Mouse (Mus musculus): ENCODE measurements around the gene Bhmt. TPM values are rescaled to one million over a fixed set of nuclear protein-coding genes. Genes with fewer than 3 reads are reported as not detected.
A peak's percentile ranks its signal among the peaks of the same experiment; 100 is the strongest.

Bhmt gene
- polyA plus RNA-seq (2014; fragmentation: Nextera tagmentation; extraction: Ambion mirVana) = 0.21 TPM in 1 of 2 replicates, not detected in the other

- Histone ChIP-seq H3K9ac (replicated peaks; ENCODE audit: low read depth, low read length) (no peak within 1 kb of the TSS), H3K4me3 (ENCODE audit: low read depth, low read length) (no peak within 1 kb of the TSS), H3K27ac (ENCODE audit: low read depth, low read length) (no peak within 1 kb of the TSS), H3K27me3 (ENCODE audit: control insufficient read depth, insufficient read depth, low read length) (no peaks in the 10 kb centered on the region), H3K4me1 (ENCODE audit: control insufficient read depth, insufficient read depth, low read length) (no peaks in the 10 kb centered on the region), H3K4me2 (ENCODE audit: low read depth, low read length) (no peak within 1 kb of the TSS), H3K9me3 (ENCODE audit: control insufficient read depth, low read length) (no peaks in the 10 kb centered on the region), H3K36me3 (ENCODE audit: control insufficient read depth, insufficient read depth, low read length) (no peaks in the 10 kb centered on the region)
- WGBS = 82% methylated on average over 19 of the region's 19 CpGs
- no peak for ATAC-seq (ENCODE audit: low read depth)
These were observed at the start of gene Bhmt for GRCm38 (mm10) chr13:93637282-93638245. Gene Bhmt (minus strand): TSS chr13:93637961.

GRCm38 (mm10) chr13:93687321-93687720 is 49.6 kb upstream of the Bhmt start:
- H3K9ac ChIP-seq (replicated peaks; ENCODE audit: low read depth, low read length) = no peak overlapping the region
- ATAC-seq (ENCODE audit: low read depth) = no peak
- H3K27me3 ChIP-seq (ENCODE audit: control insufficient read depth, insufficient read depth, low read length) = no peaks in the 10 kb centered on the region
- no peaks in the 10 kb centered on the region for H3K9me3 ChIP-seq (ENCODE audit: control insufficient read depth, low read length)
- H3K27ac ChIP-seq (ENCODE audit: low read depth, low read length) = no peak overlapping the region
- H3K4me1 ChIP-seq (ENCODE audit: control insufficient read depth, insufficient read depth, low read length) = no peaks in the 10 kb centered on the region
- no peaks in the 10 kb centered on the region for H3K36me3 ChIP-seq (ENCODE audit: control insufficient read depth, insufficient read depth, low read length)
- H3K4me2 ChIP-seq (ENCODE audit: low read depth, low read length) = no peak overlapping the region
- no peak overlapping the region for H3K4me3 ChIP-seq (ENCODE audit: low read depth, low read length)
- 12% methylated on average over 4 of the region's 5 CpGs for WGBS

DNA sequence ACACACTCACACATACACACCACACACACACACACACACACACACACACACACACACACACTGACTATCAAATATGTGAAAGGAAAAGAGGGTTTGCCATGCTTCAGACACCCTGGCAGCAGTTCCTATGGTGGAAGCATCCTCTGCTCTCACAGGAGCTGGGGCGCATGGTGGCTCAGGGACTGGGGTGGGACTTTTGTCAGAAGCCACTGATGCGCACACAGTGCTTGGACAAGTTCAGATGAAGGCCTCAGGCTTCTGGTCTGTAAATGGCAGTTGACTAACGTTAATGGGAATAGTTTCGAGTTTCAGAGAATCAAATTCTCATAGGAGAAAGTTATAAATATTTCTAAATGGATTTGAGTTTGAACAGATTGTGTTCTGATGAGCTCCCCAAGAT is 47.5 kb upstream of the Bhmt start:
- Histone ChIP-seq H3K9ac (replicated peaks; ENCODE audit: low read depth, low read length) (no peak overlapping the region), H3K4me1 (ENCODE audit: control insufficient read depth, insufficient read depth, low read length) (no peaks in the 10 kb centered on the region), H3K27ac (ENCODE audit: low read depth, low read length) (no peak overlapping the region), H3K27me3 (ENCODE audit: control insufficient read depth, insufficient read depth, low read length) (no peaks in the 10 kb centered on the region), H3K4me3 (ENCODE audit: low read depth, low read length) (no peak overlapping the region), H3K9me3 (ENCODE audit: control insufficient read depth, low read length) (no peaks in the 10 kb centered on the region), H3K36me3 (ENCODE audit: control insufficient read depth, insufficient read depth, low read length) (no peaks in the 10 kb centered on the region), H3K4me2 (ENCODE audit: low read depth, low read length) (no peak overlapping the region)
- WGBS = 78% methylated on average over 4 of the region's 4 CpGs
- no peak for ATAC-seq (ENCODE audit: low read depth)

- no peak overlapping the region for H3K27ac ChIP-seq (ENCODE audit: low read depth, low read length)
- no peaks in the 10 kb centered on the region for H3K36me3 ChIP-seq (ENCODE audit: control insufficient read depth, insufficient read depth, low read length)
- no peak overlapping the region for H3K4me2 ChIP-seq (ENCODE audit: low read depth, low read length)
- no peaks in the 10 kb centered on the region for H3K9me3 ChIP-seq (ENCODE audit: control insufficient read depth, low read length)
- no peaks in the 10 kb centered on the region for H3K27me3 ChIP-seq (ENCODE audit: control insufficient read depth, insufficient read depth, low read length)
- H3K9ac ChIP-seq (replicated peaks; ENCODE audit: low read depth, low read length) = no peak overlapping the region
- no peaks in the 10 kb centered on the region for H3K4me1 ChIP-seq (ENCODE audit: control insufficient read depth, insufficient read depth, low read length)
- peak; percentile 38; the same call in 1 of the 2 replicates for ATAC-seq (ENCODE audit: low read depth)
- H3K4me3 ChIP-seq (ENCODE audit: low read depth, low read length) = no peak overlapping the region
These were observed 45.6 kb upstream of the Bhmt start for GRCm38 (mm10) chr13:93683336-93683735.

GRCm38 (mm10) chr13:93676864-93677263 is 39.1 kb upstream of the Bhmt start:
- Histone ChIP-seq H3K27ac (ENCODE audit: low read depth, low read length) (no peak overlapping the region), H3K27me3 (ENCODE audit: control insufficient read depth, insufficient read depth, low read length) (no peaks in the 10 kb centered on the region), H3K9me3 (ENCODE audit: control insufficient read depth, low read length) (no peaks in the 10 kb centered on the region), H3K4me1 (ENCODE audit: control insufficient read depth, insufficient read depth, low read length) (no peaks in the 10 kb centered on the region), H3K36me3 (ENCODE audit: control insufficient read depth, insufficient read depth, low read length) (no peaks in the 10 kb centered on the region), H3K4me2 (ENCODE audit: low read depth, low read length) (no peak overlapping the region), H3K9ac (replicated peaks; ENCODE audit: low read depth, low read length) (no peak overlapping the region), H3K4me3 (ENCODE audit: low read depth, low read length) (no peak overlapping the region)
- WGBS = 79% methylated on average over 9 of the region's 9 CpGs
- ATAC-seq (ENCODE audit: low read depth) = no peak

DNA sequence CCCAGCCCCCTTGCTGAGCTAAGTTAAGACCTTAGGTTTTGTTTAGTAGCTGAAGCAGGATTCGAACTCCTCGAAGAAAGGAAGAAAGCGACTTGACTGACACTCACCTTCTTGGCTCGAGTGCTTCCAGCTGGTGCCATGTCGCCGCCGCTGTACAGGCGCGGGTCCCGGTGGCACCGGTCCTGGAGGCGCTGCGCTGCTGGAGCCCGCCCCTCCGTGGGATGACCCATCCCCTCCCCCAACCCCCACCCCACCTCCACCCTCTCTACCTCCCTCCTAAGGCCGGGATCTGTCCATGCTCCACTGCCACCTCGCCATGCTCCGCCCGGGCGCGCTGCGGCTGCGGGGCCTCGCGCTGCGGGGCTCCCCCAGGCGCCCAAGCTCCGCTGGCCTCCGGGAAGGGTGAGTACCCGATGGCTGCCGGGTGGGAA is 36.4 kb upstream of the Bhmt start, which contains the start of the genes Bhmt2 and Dmgdh:
TSS of gene Bhmt2 (minus strand) at position 172 of the 431 bp plus-strand sequence.
TSS of gene Dmgdh (plus strand) at position 303 of the 431 bp plus-strand sequence.
- H3K27ac ChIP-seq (ENCODE audit: low read depth, low read length) = no peak within 1 kb of the TSS
- 7% methylated on average over 29 of the region's 31 CpGs for WGBS

DNA sequence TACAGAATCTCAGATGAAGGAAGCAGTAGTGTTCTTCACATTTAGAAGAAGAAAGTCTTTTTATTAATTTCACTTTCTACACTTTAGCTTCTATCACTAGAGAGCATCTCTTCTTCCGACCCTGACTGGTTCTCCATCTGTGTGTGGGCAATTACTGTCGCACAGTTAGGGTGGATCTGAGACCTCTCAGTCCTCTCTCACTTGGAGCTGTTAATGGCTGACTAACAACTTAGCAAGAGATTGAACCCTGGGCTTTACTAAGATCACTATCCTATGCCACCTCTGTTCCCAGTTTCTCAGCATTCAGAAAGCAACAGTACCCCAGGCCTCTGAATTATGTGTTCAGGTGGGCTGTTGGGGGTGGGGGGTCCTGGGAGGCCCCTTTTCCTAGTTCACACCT is 35.5 kb upstream of the Bhmt start:
- Histone ChIP-seq H3K9me3 (ENCODE audit: control insufficient read depth, low read length) (no peaks in the 10 kb centered on the region), H3K9ac (replicated peaks; ENCODE audit: low read depth, low read length) (no peak overlapping the region), H3K4me1 (ENCODE audit: control insufficient read depth, insufficient read depth, low read length) (no peaks in the 10 kb centered on the region), H3K36me3 (ENCODE audit: control insufficient read depth, insufficient read depth, low read length) (no peaks in the 10 kb centered on the region), H3K27me3 (ENCODE audit: control insufficient read depth, insufficient read depth, low read length) (no peaks in the 10 kb centered on the region), H3K27ac (ENCODE audit: low read depth, low read length) (no peak overlapping the region), H3K4me2 (ENCODE audit: low read depth, low read length) (no peak overlapping the region), H3K4me3 (ENCODE audit: low read depth, low read length) (no peak overlapping the region)
- no peak for ATAC-seq (ENCODE audit: low read depth)
- 69% methylated on average over 2 of the region's 2 CpGs for WGBS

More for the DNA sequence above, 36.4 kb upstream of the Bhmt start, which contains the start of the genes Bhmt2 and Dmgdh:
- Histone ChIP-seq H3K4me3 (ENCODE audit: low read depth, low read length) (no peak within 1 kb of the TSS), H3K27me3 (ENCODE audit: control insufficient read depth, insufficient read depth, low read length) (no peaks in the 10 kb centered on the region), H3K36me3 (ENCODE audit: control insufficient read depth, insufficient read depth, low read length) (no peaks in the 10 kb centered on the region), H3K4me2 (ENCODE audit: low read depth, low read length) (no peak within 1 kb of the TSS), H3K9ac (replicated peaks; ENCODE audit: low read depth, low read length) (no peak within 1 kb of the TSS), H3K9me3 (ENCODE audit: control insufficient read depth, low read length) (no peaks in the 10 kb centered on the region), H3K4me1 (ENCODE audit: control insufficient read depth, insufficient read depth, low read length) (no peaks in the 10 kb centered on the region)
- no peak for ATAC-seq (ENCODE audit: low read depth)

DNA sequence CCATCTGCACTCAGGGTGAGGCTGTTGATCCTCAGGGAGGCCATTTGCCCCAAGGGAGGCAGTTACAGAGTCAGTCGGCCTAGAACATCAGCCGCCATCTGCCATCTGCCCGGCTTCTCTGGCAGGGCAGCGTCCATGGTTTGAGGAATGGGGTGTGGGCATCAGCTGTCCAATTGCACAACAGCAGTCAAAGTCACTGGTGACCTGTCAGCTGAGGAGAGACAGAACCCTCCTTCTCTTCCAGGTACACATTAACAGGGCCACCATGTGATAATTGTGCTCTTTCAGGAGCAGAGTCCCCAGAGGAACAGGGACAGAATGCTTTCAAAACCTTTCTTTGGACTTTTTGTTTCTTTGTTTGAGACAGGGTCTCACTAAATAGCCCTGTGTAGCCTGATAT is 34.6 kb upstream of the Bhmt start:
- Histone ChIP-seq H3K27me3 (ENCODE audit: control insufficient read depth, insufficient read depth, low read length) (no peaks in the 10 kb centered on the region), H3K27ac (ENCODE audit: low read depth, low read length) (no peak overlapping the region), H3K4me2 (ENCODE audit: low read depth, low read length) (no peak overlapping the region), H3K4me1 (ENCODE audit: control insufficient read depth, insufficient read depth, low read length) (no peaks in the 10 kb centered on the region), H3K4me3 (ENCODE audit: low read depth, low read length) (no peak overlapping the region), H3K9me3 (ENCODE audit: control insufficient read depth, low read length) (no peaks in the 10 kb centered on the region), H3K36me3 (ENCODE audit: control insufficient read depth, insufficient read depth, low read length) (no peaks in the 10 kb centered on the region), H3K9ac (replicated peaks; ENCODE audit: low read depth, low read length) (no peak overlapping the region)
- ATAC-seq (ENCODE audit: low read depth) = no peak
- 84% methylated on average over 4 of the region's 4 CpGs for WGBS

GRCm38 (mm10) chr13:93667586-93667985 is 29.8 kb upstream of the Bhmt start:
- no peak overlapping the region for H3K9ac ChIP-seq (replicated peaks; ENCODE audit: low read depth, low read length)
- no peak for ATAC-seq (ENCODE audit: low read depth)
- WGBS = 93% methylated on average over 4 of the region's 4 CpGs
- no peak overlapping the region for H3K4me3 ChIP-seq (ENCODE audit: low read depth, low read length)
- H3K4me1 ChIP-seq (ENCODE audit: control insufficient read depth, insufficient read depth, low read length) = no peaks in the 10 kb centered on the region
- H3K27ac ChIP-seq (ENCODE audit: low read depth, low read length) = no peak overlapping the region
- H3K27me3 ChIP-seq (ENCODE audit: control insufficient read depth, insufficient read depth, low read length) = no peaks in the 10 kb centered on the region
- no peaks in the 10 kb centered on the region for H3K9me3 ChIP-seq (ENCODE audit: control insufficient read depth, low read length)
- H3K4me2 ChIP-seq (ENCODE audit: low read depth, low read length) = no peak overlapping the region
- H3K36me3 ChIP-seq (ENCODE audit: control insufficient read depth, insufficient read depth, low read length) = no peaks in the 10 kb centered on the region

Measured in neural tube, embryonic 14.5 days (tissue).